Mouse (Mus musculus): Measurements from ENCODE around the gene Olfr110. TPM values are rescaled to one million over a fixed set of nuclear protein-coding genes. Genes with fewer than 3 reads are reported as not detected.

Gene Olfr110
- not detected for polyA plus RNA-seq (2014; fragmentation: Illumina TruSeq; extraction: RNeasy Lipid Tissue Mini Kit (QIAGEN cat#74804); ENCODE audit: low read depth, low replicate concordance)

DNA sequence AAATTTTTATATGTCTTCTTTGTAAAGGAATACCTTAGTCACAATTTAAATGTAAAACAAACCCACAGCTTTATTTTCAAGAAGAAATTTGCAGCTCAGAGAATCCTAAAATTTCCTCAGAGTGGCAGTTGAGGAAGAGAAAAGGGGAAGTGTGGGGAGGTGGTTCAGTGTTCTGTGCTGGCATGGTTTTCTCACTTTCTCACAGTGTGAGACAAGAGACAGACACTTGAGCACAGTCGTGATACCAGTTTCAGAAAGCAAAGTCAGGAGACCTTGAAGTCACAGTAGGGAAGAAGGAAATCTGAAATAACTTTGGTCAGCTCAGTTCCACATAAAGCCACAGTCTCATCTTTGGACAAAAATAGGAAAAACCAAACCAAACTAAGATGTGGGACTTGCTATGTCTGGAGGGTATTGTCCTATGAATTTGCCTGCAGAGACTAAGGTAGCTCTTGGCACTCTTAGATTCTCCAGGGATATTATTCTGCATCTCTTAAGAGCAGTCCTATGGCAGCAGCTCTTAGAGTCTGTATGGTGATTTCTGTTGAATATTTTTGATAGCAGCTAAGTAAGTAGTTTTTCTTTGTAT is at the start of gene Olfr110:
Olfr110 (plus strand) TSS at position 539 of the 589 bp plus-strand sequence.

DNA sequence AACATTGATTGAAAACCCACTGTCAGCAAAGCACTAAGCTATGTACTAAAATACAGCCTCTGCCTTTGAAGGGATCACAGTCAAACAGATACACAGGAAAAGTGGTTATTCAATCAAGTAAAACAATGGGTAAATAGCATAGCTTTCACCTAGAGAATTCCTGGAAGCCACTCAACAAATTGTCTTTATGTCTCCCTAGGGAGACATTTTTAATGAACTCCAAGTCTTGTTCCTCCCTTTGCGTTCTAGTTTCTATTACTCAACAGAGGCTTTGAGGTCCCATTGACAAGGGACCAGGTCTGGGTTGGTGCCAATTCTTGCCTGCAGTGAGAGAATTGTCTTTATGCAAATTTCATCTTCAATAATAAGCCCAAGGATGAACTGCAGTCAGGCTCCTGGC is 47.1 kb upstream of the Olfr110 start, which contains the start of gene Olfr108:
Olfr108 (plus strand) TSS at position 301 of the 400 bp plus-strand sequence.

GRCm38 (mm10) chr17:37458616-37459015 is 33.7 kb upstream of the Olfr110 start, which contains the start of gene Olfr109:
TSS of gene Olfr109 (plus strand) at chr17:37458916.

GRCm38 (mm10) chr17:37483452-37483851 is 8.8 kb upstream of the Olfr110 start, which contains the start of gene H2-M2:
TSS of gene H2-M2 (minus strand) at chr17:37483552.

DNA sequence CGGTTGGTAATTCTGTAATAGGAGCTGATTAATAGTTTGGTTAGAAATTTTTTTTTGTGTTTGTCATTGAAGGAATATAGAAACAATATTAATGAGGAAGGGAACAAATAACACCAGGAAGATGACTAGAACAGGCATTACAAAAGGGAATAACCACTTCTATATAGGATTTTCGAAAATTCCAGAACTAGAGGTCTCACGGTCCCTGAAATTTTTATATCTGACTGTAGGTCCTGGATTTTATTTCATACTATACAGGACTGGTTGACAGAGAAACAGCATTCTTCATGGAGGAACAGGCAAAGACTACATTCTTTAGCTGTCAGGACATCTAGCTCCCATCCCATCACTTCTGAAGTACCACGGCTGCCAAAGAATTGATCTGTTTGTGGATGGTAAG is 15.5 kb downstream of the Olfr110 start, which contains the start of gene Olfr111:
Olfr111 (plus strand) TSS at position 301 of the 400 bp plus-strand sequence.

Other genes starting within 250 kb of the Olfr110 start
- gene Olfr98, start 228.7 kb upstream of the Olfr110 start, polyA plus RNA-seq (2014; fragmentation: Illumina TruSeq; extraction: RNeasy Lipid Tissue Mini Kit (QIAGEN cat#74804); ENCODE audit: low read depth, low replicate concordance) = not detected
- gene H2-M3, start 222.2 kb upstream of the Olfr110 start, polyA plus RNA-seq (2014; fragmentation: Illumina TruSeq; extraction: RNeasy Lipid Tissue Mini Kit (QIAGEN cat#74804); ENCODE audit: low read depth, low replicate concordance) = 1.0 TPM
- gene Olfr99, start 209.0 kb upstream of the Olfr110 start, polyA plus RNA-seq (2014; fragmentation: Illumina TruSeq; extraction: RNeasy Lipid Tissue Mini Kit (QIAGEN cat#74804); ENCODE audit: low read depth, low replicate concordance) = not detected
- not detected for gene Olfr101, start 188.2 kb upstream of the Olfr110 start, polyA plus RNA-seq (2014; fragmentation: Illumina TruSeq; extraction: RNeasy Lipid Tissue Mini Kit (QIAGEN cat#74804); ENCODE audit: low read depth, low replicate concordance)
- gene Olfr102, start 175.4 kb upstream of the Olfr110 start, polyA plus RNA-seq (2014; fragmentation: Illumina TruSeq; extraction: RNeasy Lipid Tissue Mini Kit (QIAGEN cat#74804); ENCODE audit: low read depth, low replicate concordance) = not detected
- gene Olfr103, start 152.8 kb upstream of the Olfr110 start, polyA plus RNA-seq (2014; fragmentation: Illumina TruSeq; extraction: RNeasy Lipid Tissue Mini Kit (QIAGEN cat#74804); ENCODE audit: low read depth, low replicate concordance) = not detected
- gene Olfr104-ps, start 132.9 kb upstream of the Olfr110 start, polyA plus RNA-seq (2014; fragmentation: Illumina TruSeq; extraction: RNeasy Lipid Tissue Mini Kit (QIAGEN cat#74804); ENCODE audit: low read depth, low replicate concordance) = not detected
- gene Olfr105-ps, start 113.4 kb upstream of the Olfr110 start, polyA plus RNA-seq (2014; fragmentation: Illumina TruSeq; extraction: RNeasy Lipid Tissue Mini Kit (QIAGEN cat#74804); ENCODE audit: low read depth, low replicate concordance) = not detected
- gene Olfr106-ps, start 102.1 kb upstream of the Olfr110 start, polyA plus RNA-seq (2014; fragmentation: Illumina TruSeq; extraction: RNeasy Lipid Tissue Mini Kit (QIAGEN cat#74804); ENCODE audit: low read depth, low replicate concordance) = not detected
- gene Olfr107, start 93.2 kb upstream of the Olfr110 start, polyA plus RNA-seq (2014; fragmentation: Illumina TruSeq; extraction: RNeasy Lipid Tissue Mini Kit (QIAGEN cat#74804); ENCODE audit: low read depth, low replicate concordance) = not detected
- not detected for gene Olfr108, start 47.0 kb upstream of the Olfr110 start, polyA plus RNA-seq (2014; fragmentation: Illumina TruSeq; extraction: RNeasy Lipid Tissue Mini Kit (QIAGEN cat#74804); ENCODE audit: low read depth, low replicate concordance)
- not detected for gene Olfr109, start 33.6 kb upstream of the Olfr110 start, polyA plus RNA-seq (2014; fragmentation: Illumina TruSeq; extraction: RNeasy Lipid Tissue Mini Kit (QIAGEN cat#74804); ENCODE audit: low read depth, low replicate concordance)
- gene H2-M2, start 8.9 kb upstream of the Olfr110 start, polyA plus RNA-seq (2014; fragmentation: Illumina TruSeq; extraction: RNeasy Lipid Tissue Mini Kit (QIAGEN cat#74804); ENCODE audit: low read depth, low replicate concordance) = not detected
- gene Olfr111, start 15.6 kb downstream of the Olfr110 start, polyA plus RNA-seq (2014; fragmentation: Illumina TruSeq; extraction: RNeasy Lipid Tissue Mini Kit (QIAGEN cat#74804); ENCODE audit: low read depth, low replicate concordance) = not detected
- gene Olfr112, start 77.0 kb downstream of the Olfr110 start, polyA plus RNA-seq (2014; fragmentation: Illumina TruSeq; extraction: RNeasy Lipid Tissue Mini Kit (QIAGEN cat#74804); ENCODE audit: low read depth, low replicate concordance) = not detected
- not detected for gene Olfr113, start 85.2 kb downstream of the Olfr110 start, polyA plus RNA-seq (2014; fragmentation: Illumina TruSeq; extraction: RNeasy Lipid Tissue Mini Kit (QIAGEN cat#74804); ENCODE audit: low read depth, low replicate concordance)
- not detected for gene Olfr114, start 100.3 kb downstream of the Olfr110 start, polyA plus RNA-seq (2014; fragmentation: Illumina TruSeq; extraction: RNeasy Lipid Tissue Mini Kit (QIAGEN cat#74804); ENCODE audit: low read depth, low replicate concordance)
- gene Olfr115, start 134.6 kb downstream of the Olfr110 start, polyA plus RNA-seq (2014; fragmentation: Illumina TruSeq; extraction: RNeasy Lipid Tissue Mini Kit (QIAGEN cat#74804); ENCODE audit: low read depth, low replicate concordance) = not detected
- gene Olfr116, start 134.7 kb downstream of the Olfr110 start, polyA plus RNA-seq (2014; fragmentation: Illumina TruSeq; extraction: RNeasy Lipid Tissue Mini Kit (QIAGEN cat#74804); ENCODE audit: low read depth, low replicate concordance) = not detected
- gene Olfr117, start 171.3 kb downstream of the Olfr110 start, polyA plus RNA-seq (2014; fragmentation: Illumina TruSeq; extraction: RNeasy Lipid Tissue Mini Kit (QIAGEN cat#74804); ENCODE audit: low read depth, low replicate concordance) = not detected
- not detected for gene Olfr118, start 174.5 kb downstream of the Olfr110 start, polyA plus RNA-seq (2014; fragmentation: Illumina TruSeq; extraction: RNeasy Lipid Tissue Mini Kit (QIAGEN cat#74804); ENCODE audit: low read depth, low replicate concordance)
- not detected for gene Olfr119, start 204.1 kb downstream of the Olfr110 start, polyA plus RNA-seq (2014; fragmentation: Illumina TruSeq; extraction: RNeasy Lipid Tissue Mini Kit (QIAGEN cat#74804); ENCODE audit: low read depth, low replicate concordance)
- not detected for gene Olfr120, start 229.3 kb downstream of the Olfr110 start, polyA plus RNA-seq (2014; fragmentation: Illumina TruSeq; extraction: RNeasy Lipid Tissue Mini Kit (QIAGEN cat#74804); ENCODE audit: low read depth, low replicate concordance)

Data from liver, adult 10 weeks (tissue).